Mouse (Mus musculus) layer of hippocampus, adult 9-10 months (tissue): ENCODE results near the gene Shld2.
"Not testable (repeated sequence)": the region's sequence is repeated elsewhere in the genome, so short reads cannot be mapped to it uniquely, and the experiment has no call there.

ENCODE experiments used
- DNase-seq: peaks from one replicate; pipeline ENCODE4 v3.0.0; 2022; ENCODE audit warnings: low spot score

Gene Shld2

DNA sequence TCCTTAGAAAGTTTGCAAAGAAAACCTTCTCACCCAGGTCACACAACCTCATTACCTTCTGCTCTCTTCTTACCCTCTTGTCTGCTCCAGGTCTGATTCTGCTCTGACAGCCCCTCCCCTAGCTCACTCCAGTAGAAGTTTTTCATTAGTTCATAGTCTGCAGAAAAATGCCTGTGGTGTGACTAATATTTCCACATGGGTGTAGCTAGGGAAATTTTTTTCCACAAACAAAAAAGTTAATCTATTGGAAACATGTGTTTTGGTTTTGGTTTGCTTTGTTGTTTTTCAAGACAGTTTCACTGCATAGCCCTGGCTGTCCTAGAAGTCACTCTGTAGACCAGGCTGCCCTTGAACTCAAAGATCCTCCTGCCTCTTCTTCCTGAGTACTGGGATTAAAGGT, 7.8 kb upstream of the Shld2 start:
- no peak for DNase-seq

DNA sequence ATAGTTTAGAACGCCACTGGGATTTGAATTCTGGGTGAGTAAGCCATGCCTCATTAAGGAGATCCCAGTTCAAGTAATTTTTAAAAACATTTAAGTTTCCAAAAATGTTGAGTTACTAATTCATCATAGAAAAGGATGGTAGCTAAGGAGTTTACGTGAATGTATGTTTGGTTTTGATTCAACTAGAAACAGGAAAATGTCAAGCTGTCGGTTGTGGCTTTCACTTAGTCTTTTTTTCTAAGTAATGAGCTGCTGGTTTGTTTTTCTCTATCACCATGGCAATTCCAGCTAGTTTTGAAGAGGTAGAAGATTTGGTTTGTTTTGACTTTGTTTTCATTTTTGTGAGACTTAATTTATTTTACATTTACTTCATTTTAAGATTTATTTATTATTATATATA, 7.1 kb upstream of the Shld2 start:
- DNase-seq: no peak

DNA sequence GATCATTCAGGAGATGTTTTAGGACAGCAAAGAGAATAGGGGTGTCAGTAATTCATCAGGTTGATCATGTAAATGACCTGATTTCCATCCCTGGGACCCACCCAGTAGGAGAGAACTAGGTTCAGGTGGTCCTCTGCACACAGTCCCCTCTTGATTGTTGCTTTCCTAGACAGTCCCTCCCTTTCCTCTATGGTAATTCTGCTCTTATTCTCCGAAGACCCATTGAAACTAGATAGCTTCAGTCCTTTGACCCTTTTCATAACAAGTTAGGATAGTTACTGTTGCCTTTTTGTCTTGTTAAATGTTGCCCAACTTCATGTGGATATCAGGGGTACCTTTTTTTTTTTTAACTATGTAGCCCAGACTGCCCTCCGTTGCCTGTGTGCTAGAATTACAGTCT, 6.1 kb upstream of the Shld2 start:
- no peak for DNase-seq

DNA sequence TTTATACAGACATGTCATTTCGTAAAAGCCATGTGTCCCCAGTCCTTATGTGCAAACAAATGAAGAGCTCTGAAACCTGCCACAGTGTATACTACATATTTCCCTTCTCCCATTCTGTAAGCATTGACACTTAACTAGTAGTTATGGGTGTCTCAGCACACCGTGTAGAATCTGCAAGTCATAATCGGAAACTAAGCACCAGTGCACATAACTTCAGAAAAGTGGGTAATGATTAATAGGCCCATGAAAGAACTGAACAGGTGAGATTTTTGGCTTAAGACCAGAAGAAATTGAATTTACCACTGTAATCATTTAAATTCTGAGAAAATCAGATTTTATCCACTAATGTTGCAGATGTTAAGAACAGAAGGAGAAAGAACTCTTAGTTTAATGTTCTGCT, 4.5 kb upstream of the Shld2 start:
- no peak for DNase-seq

DNA sequence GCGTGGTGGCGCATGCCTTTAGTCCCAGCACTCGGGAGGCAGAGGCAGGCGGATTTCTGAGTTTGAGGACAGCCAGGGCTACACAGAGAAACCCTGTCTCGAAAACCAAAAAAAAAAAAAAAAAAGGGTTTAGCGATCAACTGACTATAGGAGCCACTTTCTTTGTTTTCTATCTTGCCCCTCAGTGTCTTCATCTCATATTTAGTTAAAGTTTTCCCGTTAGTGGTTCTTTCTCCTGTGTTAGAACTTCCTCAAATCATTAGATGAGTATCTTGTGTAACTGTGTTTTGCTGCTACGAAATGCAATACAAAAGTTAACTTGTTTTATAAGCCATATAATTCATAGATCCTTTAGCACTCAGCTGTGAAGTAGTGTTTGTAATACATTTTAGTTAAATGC, 4.1 kb upstream of the Shld2 start:
- DNase-seq: not testable (repeated sequence)

DNA sequence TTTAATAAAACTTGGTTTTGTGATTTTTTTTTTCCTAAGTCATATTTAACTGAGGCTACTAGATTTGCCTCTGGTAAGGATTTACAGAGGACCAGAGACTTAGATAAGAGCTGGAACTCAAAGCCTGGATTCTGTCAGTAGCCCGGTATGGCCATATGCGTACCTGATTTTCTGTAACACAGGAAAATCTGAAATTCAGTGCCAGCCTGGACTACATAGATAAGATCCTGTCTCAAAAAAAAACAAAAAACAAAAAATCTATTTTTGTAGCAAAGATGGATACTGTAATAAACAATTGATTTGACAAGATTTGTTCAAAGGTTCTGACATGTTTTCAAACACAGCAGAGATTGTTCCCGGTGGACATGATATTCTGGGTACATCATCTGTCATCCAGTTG, 3.3 kb upstream of the Shld2 start:
- DNase-seq: no peak

DNA sequence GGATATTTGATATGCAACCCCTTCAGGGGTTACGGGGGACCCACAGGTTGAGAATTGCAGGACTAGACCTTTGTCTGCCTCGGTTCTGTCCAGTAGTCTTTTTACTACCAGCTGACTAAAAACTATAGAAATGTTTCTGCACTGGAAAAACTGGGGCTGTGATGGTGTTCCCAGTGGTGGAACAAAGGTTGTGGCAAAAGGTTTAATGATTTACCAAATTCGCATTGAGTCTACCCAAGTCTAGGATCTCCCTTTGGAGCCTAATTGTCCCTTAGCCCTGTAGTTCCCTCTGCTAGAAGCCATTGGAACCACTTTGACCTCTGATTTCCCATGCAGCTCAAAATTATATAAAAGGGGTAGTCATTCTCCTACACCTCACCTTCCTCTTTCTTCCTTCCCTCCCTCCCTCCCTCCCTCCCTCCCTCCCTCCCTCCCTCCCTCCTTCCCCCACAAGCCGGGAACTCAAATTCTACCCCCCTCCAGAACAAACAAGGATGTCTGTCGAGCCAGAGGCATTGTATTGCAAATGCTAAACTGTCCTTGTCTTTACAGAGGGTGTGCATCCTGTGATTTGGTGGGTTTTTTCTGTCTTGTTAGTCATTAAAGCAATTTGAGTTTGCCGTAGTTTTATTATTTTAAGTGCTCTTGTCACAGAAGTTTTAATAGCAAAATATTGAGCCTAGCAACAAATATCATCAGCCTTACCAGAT, 2.2 kb upstream of the Shld2 start:
- DNase-seq: no peak

DNA sequence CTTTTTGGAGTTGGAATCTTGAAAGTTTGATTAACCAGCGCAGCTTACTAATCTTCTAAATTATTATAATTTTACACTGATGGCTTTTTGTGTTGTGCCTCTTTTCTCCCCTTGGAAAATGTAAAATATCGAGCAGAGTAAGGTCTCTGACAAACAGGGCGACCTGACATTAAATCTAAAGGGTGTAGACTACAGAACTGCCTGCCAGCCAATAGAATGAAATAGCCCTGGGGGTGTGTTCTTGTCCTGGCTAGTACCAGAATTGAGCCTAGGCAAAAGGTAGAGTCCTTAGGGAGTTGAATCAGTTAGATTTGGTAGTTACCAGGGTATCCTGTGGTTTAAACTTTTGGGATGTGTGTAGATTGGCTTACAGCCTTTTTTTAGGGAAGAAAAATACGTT, 1.4 kb upstream of the Shld2 start:
- no peak for DNase-seq

DNA sequence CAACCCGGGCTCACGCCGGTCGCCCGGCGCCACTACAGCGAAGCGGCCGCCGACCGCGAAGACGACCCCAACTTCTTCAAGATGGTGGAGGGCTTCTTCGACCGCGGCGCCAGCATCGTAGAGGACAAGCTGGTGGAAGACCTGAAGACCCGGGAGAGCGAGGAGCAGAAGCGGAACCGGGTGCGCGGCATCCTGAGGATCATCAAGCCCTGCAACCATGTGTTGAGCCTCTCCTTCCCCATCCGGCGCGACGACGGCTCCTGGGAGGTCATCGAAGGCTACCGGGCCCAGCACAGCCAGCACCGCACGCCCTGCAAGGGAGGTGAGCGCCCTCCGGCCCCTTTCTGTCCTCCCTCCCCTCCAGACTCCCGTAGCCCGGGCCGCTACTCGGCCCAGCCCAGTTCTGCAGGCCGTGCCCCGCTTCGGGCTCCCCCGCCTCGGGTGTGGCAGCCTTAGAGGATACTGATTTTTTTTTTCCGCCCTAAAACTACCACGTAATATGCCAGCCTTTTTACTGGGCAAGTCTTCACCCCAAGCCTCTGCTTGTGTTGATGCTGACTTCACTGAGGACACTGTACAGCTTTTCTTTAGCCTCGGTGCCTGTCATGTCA, 833 bp upstream of the Shld2 start:
- DNase-seq: no peak

DNA sequence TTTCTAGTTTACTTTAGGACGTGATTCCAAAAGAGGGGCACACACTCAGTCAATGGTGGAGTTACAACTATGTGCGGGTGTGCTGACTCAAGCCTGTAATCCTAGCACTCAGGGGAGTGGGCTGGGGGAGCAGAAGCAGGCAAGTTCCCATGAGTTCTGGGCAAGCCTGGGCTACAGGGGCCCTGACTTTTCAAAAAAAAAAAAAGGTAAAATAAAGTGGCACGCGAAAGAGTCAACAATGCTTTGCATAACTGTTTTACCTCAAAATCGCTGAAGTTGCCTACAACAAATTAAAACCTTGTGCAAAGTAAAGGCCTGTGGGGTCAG, 423 bp downstream of the Shld2 start:
- no peak for DNase-seq

DNA sequence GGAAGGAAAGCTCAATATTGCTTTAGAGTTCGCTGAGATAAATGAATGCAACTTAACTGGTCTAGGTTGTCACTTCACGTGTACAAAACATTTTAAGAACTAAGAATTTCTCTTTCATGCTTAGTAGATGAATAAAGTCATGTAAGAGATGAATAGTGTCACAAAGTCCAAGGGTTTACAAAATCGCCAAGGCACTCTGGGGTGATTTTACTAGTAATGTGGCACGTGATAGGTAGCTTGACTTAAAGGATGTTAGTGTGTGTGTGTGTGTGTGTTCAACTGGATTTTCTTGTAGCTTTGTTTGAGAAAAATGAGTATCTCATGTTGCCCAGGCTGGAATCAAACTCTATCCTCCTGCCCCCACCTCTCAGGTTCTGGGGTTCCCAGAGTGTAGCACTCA, 1.0 kb downstream of the Shld2 start:
- DNase-seq: no peak

DNA sequence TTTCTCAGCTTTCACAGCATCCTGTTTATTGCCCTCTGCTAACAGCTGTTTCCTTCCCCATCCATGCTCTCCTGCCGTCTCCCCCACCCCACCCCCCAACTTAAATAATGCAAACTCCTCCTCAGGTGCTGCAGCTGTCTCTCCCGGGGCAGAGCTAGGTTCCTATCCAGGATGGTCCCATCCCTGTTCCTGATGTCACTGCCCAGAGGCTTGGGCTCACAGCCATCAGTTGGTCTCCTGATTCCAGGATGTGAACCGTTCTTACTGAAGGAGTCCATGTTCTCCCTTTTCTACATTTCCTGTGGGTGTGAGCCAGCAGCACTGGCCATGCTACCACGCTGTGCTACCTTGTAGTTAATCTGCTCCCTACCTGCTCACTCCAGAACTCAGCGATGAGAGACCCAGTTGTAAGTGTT, 7.0 kb downstream of the Shld2 start:
- DNase-seq: no peak

DNA sequence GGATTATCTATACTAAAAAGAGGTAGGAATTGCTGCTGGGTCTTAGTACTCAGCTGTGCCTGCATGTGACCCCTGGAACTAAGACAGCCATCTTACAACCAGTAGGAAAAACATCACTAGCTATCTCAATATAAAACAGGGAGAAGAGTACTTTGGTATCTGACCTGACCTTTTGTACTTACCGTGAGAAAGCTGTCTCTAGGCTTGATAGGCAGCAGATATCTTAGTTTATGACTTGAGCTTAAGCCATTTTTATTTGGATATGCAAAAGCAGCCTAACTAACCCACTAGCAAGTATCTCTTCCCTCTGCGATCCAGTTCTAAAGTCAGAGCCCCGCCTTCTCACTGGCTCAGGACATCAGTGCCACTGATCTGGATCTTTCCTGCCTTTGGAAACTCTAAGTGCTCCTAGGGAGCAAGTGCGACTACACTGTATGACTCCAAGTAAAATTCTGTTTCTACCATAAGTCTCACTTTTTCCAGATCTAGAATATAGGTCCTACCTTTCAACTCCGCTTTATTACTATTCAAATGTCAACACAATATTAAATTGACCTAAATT, 7.5 kb downstream of the Shld2 start:
- no peak for DNase-seq

DNA sequence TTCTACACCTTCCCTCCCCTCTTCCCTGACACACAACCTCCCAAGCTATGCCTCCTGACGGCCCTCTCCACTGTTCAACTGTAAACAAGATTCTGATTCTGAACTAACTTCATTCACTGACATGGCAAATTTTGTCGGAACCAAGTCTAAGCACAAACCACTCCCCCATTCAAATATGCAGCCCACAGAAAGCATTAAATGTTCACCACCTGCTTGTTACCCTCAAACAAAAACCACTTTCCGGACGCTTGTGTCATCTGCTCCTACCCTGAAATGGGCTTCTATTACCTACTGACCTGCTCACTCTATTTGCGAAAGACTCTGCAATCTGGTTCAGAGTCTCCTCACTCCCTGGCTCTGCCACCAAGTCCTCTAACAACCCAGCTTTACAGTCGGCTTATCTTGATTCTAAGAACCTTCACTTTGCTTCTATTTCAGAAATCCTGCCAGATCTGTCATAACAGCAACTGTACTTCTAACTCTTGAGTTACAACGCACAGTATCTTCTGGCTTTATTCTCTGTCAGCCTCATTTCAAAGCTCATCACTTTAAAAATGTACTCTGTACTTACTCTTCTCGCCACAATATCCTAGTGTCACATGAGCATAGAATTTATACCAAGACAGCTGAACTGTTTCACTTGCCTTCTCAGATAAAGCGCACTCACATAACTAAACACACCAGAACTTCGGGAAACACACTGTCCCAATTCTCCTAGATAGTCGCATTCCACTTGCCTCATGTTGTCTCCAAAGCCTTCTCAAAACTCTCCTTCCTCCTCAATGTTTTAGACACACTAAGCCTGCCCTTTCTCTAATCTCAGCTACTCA, 11.2 kb downstream of the Shld2 start:
- DNase-seq: no peak

DNA sequence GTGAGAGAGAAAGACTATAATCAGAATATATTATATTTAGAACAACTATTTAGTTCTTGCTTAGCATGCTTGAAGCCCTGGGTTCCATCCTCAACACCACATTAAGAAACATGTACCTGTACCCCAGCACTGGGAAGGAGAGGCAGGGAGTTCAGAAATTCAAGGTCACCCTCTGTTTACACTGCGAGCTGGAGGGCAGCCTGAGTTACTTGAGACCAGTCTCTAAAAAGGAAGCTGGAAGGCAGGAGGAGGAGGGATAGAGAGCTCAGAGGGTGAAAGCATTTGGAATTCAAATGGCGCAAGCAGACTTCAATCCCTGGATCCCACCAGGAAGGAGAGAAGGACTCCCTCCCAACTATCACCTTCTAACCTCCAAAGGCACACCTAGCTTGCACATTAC, 12.7 kb downstream of the Shld2 start:
- DNase-seq: no peak

DNA sequence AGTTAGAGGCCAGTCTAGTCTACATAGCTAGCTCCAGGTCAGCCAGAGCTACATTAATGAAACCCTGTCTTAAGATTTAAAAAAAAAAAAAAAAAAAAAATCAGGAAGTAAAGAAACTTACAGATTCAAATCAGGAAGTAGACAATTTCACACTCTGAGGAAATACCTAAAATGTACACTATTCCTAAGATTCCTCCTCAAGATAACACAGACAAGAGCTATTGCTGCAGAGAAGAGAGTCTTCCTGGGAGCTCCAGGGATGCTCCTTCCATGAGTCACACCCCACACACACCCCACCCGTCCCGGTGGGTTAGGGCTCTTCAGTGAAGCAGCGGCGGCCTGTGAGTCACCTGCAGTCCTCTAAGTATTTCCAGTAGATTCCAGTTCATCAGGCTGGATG, 13.3 kb downstream of the Shld2 start:
- DNase-seq: no peak

DNA sequence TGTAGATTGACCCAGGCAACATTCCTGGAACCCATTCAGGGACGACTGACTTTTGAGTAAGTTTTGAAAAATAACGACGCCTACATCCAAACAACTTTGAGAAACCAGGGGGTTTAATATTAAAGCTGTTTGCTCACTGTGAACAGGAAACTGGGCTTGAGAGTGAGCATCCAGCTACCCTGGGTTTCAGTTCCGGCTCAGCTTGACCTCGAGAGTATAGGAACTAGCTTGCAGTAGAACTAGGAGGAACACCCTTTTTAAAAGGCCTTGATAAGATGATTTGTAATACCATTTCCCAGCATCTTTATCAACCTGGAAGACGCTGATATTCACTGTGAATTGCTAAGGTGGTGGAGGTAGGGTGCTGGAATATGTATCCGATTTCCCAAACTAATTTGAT, 13.9 kb downstream of the Shld2 start:
- DNase-seq: no peak

DNA sequence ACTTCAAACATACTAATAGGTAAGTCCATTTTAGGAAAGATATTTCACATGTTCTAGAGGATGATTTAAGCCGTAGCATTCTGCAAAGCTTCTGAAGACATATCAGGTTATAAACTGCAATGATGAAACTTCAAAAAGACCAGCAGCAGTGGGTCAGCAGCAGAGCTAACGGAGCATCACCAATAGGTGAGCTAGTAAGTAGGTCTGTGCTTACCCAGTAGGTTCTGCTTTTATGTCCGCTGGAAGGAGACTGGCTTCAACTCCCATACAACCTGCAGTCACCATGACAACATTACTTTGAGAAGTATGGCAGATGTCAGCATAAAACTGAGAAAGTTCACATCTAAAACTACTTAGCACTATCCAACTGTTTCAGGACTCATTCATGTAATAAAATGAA, 16.7 kb downstream of the Shld2 start:
- no peak for DNase-seq

DNA sequence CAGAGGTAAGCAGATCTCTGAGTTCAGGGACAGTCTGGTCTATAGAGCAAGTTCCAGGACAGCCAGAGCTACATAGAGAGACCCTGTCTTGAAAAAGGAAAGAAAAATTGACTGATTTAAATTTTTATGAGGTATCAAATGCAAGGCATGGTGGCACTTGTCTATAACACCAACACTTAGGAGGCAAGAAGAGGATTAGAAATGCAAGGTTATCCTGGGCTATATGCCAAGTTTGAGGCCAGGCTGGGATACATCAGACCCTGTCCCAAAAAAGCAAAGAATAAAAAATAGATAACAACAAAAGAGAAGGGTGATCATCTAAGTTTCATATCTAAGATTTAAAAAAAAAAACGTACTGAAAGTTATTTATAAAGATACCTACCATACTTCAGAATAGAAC, 20.1 kb downstream of the Shld2 start:
- DNase-seq: no peak

DNA sequence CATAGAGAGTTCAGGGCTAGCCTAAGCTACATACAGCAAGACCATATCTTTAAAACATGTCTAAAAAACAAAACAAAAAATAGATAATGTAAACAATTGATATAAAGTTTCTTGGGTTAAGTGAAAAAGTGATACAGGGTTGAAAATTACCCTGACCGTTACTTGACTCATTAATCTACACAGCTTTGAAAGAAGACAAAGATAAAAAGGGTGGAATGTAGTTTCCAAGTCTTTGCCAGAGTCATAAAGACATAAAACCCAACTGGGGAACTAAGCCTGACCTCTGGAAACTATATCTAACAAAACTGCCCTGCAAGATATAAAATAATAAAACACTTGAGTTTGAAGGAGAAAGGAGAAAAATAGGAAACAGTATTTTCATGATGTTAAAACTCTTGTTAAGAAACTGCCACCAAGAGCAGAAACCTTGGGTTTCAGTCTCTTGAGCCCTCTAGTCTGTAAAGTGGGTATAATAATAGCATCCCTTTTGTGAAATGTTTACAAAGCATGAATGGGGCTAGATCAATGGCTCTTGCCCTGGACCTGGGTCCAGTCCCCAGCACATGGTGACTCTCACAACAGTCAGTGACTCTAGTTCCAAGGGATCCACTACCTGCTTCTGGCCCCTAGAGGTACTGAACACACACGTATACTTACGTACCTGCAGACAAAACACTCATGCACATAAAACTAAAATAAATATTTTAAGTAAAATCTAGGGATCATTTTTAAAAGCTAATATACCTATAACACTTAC, 20.9 kb downstream of the Shld2 start:
- no peak for DNase-seq

DNA sequence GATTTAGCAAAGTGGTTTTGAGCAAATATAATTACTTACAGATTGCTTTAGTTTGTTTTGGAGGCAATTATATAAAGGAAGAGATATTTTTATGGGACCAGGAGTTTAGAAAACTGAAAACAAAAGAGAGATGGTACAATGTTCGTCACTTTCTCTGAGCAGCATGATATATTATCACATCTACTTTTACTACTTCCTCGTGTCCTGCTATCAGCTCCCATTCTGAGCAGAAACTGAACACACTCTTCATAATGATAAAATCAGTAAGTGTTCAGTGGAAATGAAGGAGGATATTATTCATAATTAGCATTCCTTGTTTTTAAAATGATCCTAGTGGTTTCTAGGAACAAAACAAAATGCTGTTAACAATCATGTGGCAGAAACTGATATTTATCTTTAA, 21.9 kb downstream of the Shld2 start:
- DNase-seq: no peak

DNA sequence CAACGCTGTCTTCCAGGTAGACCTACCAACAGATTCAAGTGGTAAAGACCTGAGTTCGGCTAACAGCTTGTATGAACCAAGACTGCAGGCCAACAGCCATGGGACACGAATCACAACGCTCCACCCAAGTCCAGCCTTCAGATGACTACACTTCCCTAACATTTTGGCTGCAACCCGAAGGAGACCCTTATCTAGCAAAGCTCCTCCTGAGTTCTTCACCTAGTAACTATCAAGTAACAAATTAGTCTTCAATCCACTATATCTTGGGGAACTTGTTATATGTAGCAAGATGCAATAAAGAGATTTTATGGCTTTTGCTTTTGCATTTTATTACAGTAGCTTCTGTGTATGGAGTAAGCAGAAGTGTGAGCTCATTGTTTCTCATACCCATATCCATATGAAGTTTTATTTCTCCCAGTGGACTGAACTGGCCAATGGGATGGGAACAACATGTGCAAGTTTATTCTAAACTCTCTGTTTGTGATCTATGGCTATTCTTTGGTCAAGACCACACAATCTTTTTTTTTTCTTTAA, 28.5 kb downstream of the Shld2 start:
- no peak for DNase-seq
